Comparison of ENCODE assay signal across 8 mouse cellular contexts in genomic region chr15:11533002-11533610, GRCm38 (mm10).
DNase-seq lines count a peak whose midpoint lies in the region; ATAC-seq and TF ChIP-seq lines count a peak whose summit lies in the region.

No protein-coding gene starts in this region.

- DNase-seq in heart, adult 11 months, result peak; percentile 87
- peak; percentile 22 for DNase-seq in hindlimb bud, embryonic 11.5 days (ENCODE audit: extremely low spot score, low read depth, low spot score)
- peak; percentile 74 for DNase-seq in thymus, adult 2 months
- DNase-seq in left cerebral cortex, postnatal 14 days (ENCODE audit: low spot score in 2 of 2), result no peak

- H3K4me1 ChIP-seq in heart, embryonic 11.5 days (ENCODE audit: control insufficient read depth, insufficient read depth, low read length), result no peaks in the 10 kb centered on the region; the same call in 1 of the 2 replicates
- H3K4me1 ChIP-seq in lung, embryonic 15.5 days, result peaks cover 12% of the 10 kb centered on the region
- H3K4me1 ChIP-seq in thymus, adult 2 months (replicated peaks; ENCODE audit: control insufficient read depth, insufficient read depth, low read length), result peaks cover 6% of the 10 kb centered on the region
- no peaks in the 10 kb centered on the region for H3K4me1 ChIP-seq in midbrain, embryonic 16.5 days (ENCODE audit: control insufficient read depth, insufficient read depth, low read length)
- peaks cover 8% of the 10 kb centered on the region; the same call in 1 of the 2 replicates for H3K4me1 ChIP-seq in forebrain, embryonic 15.5 days

- ATAC-seq in heart, embryonic 11.5 days (replicated peaks; ENCODE audit: insufficient number of reproducible peaks, low FRiP score, low TSS enrichment), result no peak
- no peak for ATAC-seq in lung, embryonic 15.5 days (ENCODE audit: borderline replicate concordance, extremely low read depth, low FRiP score, low TSS enrichment)
- no peak for ATAC-seq in midbrain, embryonic 16.5 days
- ATAC-seq in forebrain, embryonic 15.5 days (replicated peaks), result no peak

- H3K4me3 ChIP-seq in heart, embryonic 11.5 days (ENCODE audit: low read depth, low read length), result no peak overlapping the region
- H3K4me3 ChIP-seq in lung, embryonic 15.5 days, result no peak overlapping the region
- H3K4me3 ChIP-seq in thymus, adult 2 months (ENCODE audit: control insufficient read depth, insufficient read depth, low read length), result peak overlapping the region; percentile 27; the same call in 1 of the 2 replicates
- no peak overlapping the region for H3K4me3 ChIP-seq in midbrain, embryonic 16.5 days (ENCODE audit: low read depth, low read length)
- no peak overlapping the region for H3K4me3 ChIP-seq in forebrain, embryonic 15.5 days

- no peaks in the 10 kb centered on the region for H3K9me3 ChIP-seq in heart, embryonic 11.5 days (replicated peaks; ENCODE audit: control insufficient read depth, low read length)
- H3K9me3 ChIP-seq in lung, embryonic 15.5 days, result no peaks in the 10 kb centered on the region
- no peaks in the 10 kb centered on the region for H3K9me3 ChIP-seq in midbrain, embryonic 16.5 days (replicated peaks; ENCODE audit: control insufficient read depth, low read length, poor library complexity, severe bottlenecking)
- H3K9me3 ChIP-seq in forebrain, embryonic 15.5 days, result no peaks in the 10 kb centered on the region

- intact Hi-C loops in left cerebral cortex, postnatal 14 days (cut with DNase I), result no loop called here

- H3K27ac ChIP-seq in heart, embryonic 11.5 days (ENCODE audit: low read depth, low read length), result no peak overlapping the region
- no peak overlapping the region for H3K27ac ChIP-seq in lung, embryonic 15.5 days
- H3K27ac ChIP-seq in thymus, adult 2 months (ENCODE audit: control insufficient read depth, insufficient read depth, low read length), result peak overlapping the region; percentile 97
- no peak overlapping the region for H3K27ac ChIP-seq in midbrain, embryonic 16.5 days (ENCODE audit: low read length)
- no peak overlapping the region for H3K27ac ChIP-seq in forebrain, embryonic 15.5 days (replicated peaks)

- H3K36me3 ChIP-seq in heart, embryonic 11.5 days (ENCODE audit: control insufficient read depth, insufficient read depth, low read length), result no peaks in the 10 kb centered on the region
- no peaks in the 10 kb centered on the region for H3K36me3 ChIP-seq in lung, embryonic 15.5 days
- H3K36me3 ChIP-seq in thymus, adult 2 months (ENCODE audit: control insufficient read depth, insufficient read depth, low read length), result no peaks in the 10 kb centered on the region
- H3K36me3 ChIP-seq in midbrain, embryonic 16.5 days (ENCODE audit: control insufficient read depth, insufficient read depth, low read length), result no peaks in the 10 kb centered on the region
- H3K36me3 ChIP-seq in forebrain, embryonic 15.5 days, result no peaks in the 10 kb centered on the region

- TF ChIP-seq POLR2A in thymus, adult 2 months (IDR thresholded peaks at IDR 0.05; ENCODE audit: control insufficient read depth, extremely low read depth, insufficient read depth, low read length, poor library complexity), result no peak

- H3K9ac ChIP-seq in heart, embryonic 11.5 days (ENCODE audit: low read depth, low read length), result no peak overlapping the region
- H3K9ac ChIP-seq in lung, embryonic 15.5 days, result no peak overlapping the region
- no peak overlapping the region for H3K9ac ChIP-seq in midbrain, embryonic 16.5 days (ENCODE audit: low read depth, low read length)
- H3K9ac ChIP-seq in forebrain, embryonic 15.5 days (replicated peaks), result no peak overlapping the region

- 60% methylated on average over 10 of the region's 10 CpGs for WGBS in heart, embryonic 11.5 days (ENCODE audit: insufficient replicate concordance)
- 54% methylated on average over 10 of the region's 10 CpGs for WGBS in lung, embryonic 15.5 days
- 16% methylated on average over 10 of the region's 10 CpGs for WGBS in thymus, adult 2 months
- 85% methylated on average over 10 of the region's 10 CpGs for WGBS in midbrain, embryonic 16.5 days
- 87% methylated on average over 10 of the region's 10 CpGs for WGBS in forebrain, embryonic 15.5 days

- TF ChIP-seq CTCF in thymus, adult 2 months (IDR thresholded peaks at IDR 0.05; ENCODE audit: borderline replicate concordance, control insufficient read depth, extremely low read depth, insufficient read depth, low read length, poor library complexity), result no peak

- no peaks in the 10 kb centered on the region for H3K27me3 ChIP-seq in heart, embryonic 11.5 days (ENCODE audit: control insufficient read depth, insufficient read depth, low read length)
- no peaks in the 10 kb centered on the region for H3K27me3 ChIP-seq in lung, embryonic 15.5 days
- no peaks in the 10 kb centered on the region for H3K27me3 ChIP-seq in thymus, adult 2 months (ENCODE audit: control insufficient read depth, insufficient read depth, low read length)
- H3K27me3 ChIP-seq in midbrain, embryonic 16.5 days (ENCODE audit: control insufficient read depth, insufficient read depth, low read depth, low read length), result no peaks in the 10 kb centered on the region
- H3K27me3 ChIP-seq in forebrain, embryonic 15.5 days, result no peaks in the 10 kb centered on the region

- no peak overlapping the region; the same call in 1 of the 2 replicates for H3K4me2 ChIP-seq in heart, embryonic 11.5 days
- peak overlapping the region; percentile 2; the same call in 1 of the 2 replicates for H3K4me2 ChIP-seq in lung, embryonic 15.5 days
- H3K4me2 ChIP-seq in midbrain, embryonic 16.5 days (ENCODE audit: low read length), result no peak overlapping the region
- no peak overlapping the region for H3K4me2 ChIP-seq in forebrain, embryonic 15.5 days (replicated peaks)

Comparison
In these comparisons a context has a peak if more than half of its experiments do, and no peak if none do; other contexts are left out.
1. DNase-seq: peak in heart, adult 11 months (single experiment), hindlimb bud, embryonic 11.5 days (single experiment) and thymus, adult 2 months (single experiment); none in left cerebral cortex, postnatal 14 days (0 of 2).